Mouse (Mus musculus): ENCODE data around the gene Ddx39.

DNA sequence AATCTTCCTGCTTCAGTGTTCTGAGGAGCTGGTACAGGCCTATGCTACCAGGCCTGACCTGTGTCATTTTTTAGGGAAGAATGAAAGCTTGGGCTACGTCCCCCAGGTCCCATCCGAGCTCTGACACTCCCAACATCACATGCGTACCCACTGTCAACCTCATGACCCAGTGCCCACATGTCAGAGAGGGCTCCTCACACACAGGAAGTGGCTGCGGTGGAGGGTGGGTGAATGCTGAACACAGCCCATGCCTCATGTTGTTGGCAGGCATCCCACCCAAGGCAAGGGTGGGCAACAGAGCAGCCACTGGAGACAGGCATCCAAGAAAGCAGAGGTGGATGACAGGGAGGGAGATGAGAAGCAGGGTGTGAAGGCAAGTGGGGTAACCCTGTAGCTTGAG is 21.7 kb downstream of the Ddx39 start:
- no peak for TF ChIP-seq CTCF (IDR thresholded peaks at IDR 0.05; ENCODE audit: low read depth)
- TF ChIP-seq EP300 (IDR thresholded peaks at IDR 0.05; ENCODE audit: low read depth): no peak

All from liver, embryonic 14.5 days (tissue).